Mouse (Mus musculus) liver, embryonic 18 days (tissue): ENCODE measurements around the gene Cysltr2. TPM values are rescaled to one million over a fixed set of nuclear protein-coding genes. Genes with fewer than 3 reads are reported as not detected.

Experiments used
- polyA plus RNA-seq: library from polyadenylated mRNA; depleted of rRNA; stranded (reverse); fragments of >200 nt; gene quantifications from 2 replicates; pipeline ENCODE4 v1.2.3, GENCODE M21; 2012; rRNA removed

Cysltr2 gene
- 0.92 and 0.96 TPM in 2 replicates for polyA plus RNA-seq

GRCm38 (mm10) chr14:73048937-73049336 lies at the start of gene Cysltr2:
Gene Cysltr2 (minus strand): TSS chr14:73049114.

Other genes with a start within 250 kb of the Cysltr2 start
- 17.4 and 20.3 TPM in 2 replicates for gene Rcbtb2, start 73.9 kb upstream of the Cysltr2 start, polyA plus RNA-seq
- gene Lpar6, start 188.8 kb upstream of the Cysltr2 start, polyA plus RNA-seq: 6.3 and 6.7 TPM in 2 replicates